Mouse (Mus musculus): ENCODE measurements around the gene Odf3b.
A peak's percentile ranks its signal among the peaks of the same experiment; 100 is the strongest.

The Odf3b gene

GRCm38 (mm10) chr15:89374801-89375534, 4.1 kb downstream of the Odf3b start:
- no peak for DNase-seq

- DNase-seq, result no peak
Measured at GRCm38 (mm10) chr15:89374340-89374739, 4.7 kb downstream of the Odf3b start.

- peak; percentile 99 for DNase-seq
Measured at GRCm38 (mm10) chr15:89373762-89374248, 5.3 kb downstream of the Odf3b start, which contains the start of gene Sco2. Sco2 (minus strand) TSS chr15:89373846.

GRCm38 (mm10) chr15:89373027-89373761, 5.9 kb downstream of the Odf3b start:
- DNase-seq, result peak; percentile 90

GRCm38 (mm10) chr15:89372536-89372935, 6.5 kb downstream of the Odf3b start:
- no peak for DNase-seq

- no peak for DNase-seq
Measured at GRCm38 (mm10) chr15:89372068-89372467, 7.0 kb downstream of the Odf3b start.

- no peak for DNase-seq
Measured at GRCm38 (mm10) chr15:89365141-89365551, 13.9 kb downstream of the Odf3b start.

- no peak for DNase-seq
Measured at GRCm38 (mm10) chr15:89363051-89363450, 16.0 kb downstream of the Odf3b start.

GRCm38 (mm10) chr15:89358784-89359183, 20.3 kb downstream of the Odf3b start:
- no peak for DNase-seq

- DNase-seq, result peak; percentile 86
Measured at GRCm38 (mm10) chr15:89356372-89356771, 22.7 kb downstream of the Odf3b start.

GRCm38 (mm10) chr15:89355241-89356187, 23.6 kb downstream of the Odf3b start, which contains the start of the genes Lmf2 and Ncaph2:
Lmf2 (minus strand) TSS chr15:89355659.
Ncaph2 (plus strand) TSS chr15:89355719.
- peak; percentile 95 for DNase-seq

- DNase-seq, result no peak
Measured at GRCm38 (mm10) chr15:89354455-89354854, 24.6 kb downstream of the Odf3b start.

- no peak for DNase-seq
Measured at GRCm38 (mm10) chr15:89353837-89354236, 25.2 kb downstream of the Odf3b start.

GRCm38 (mm10) chr15:89352795-89353194, 26.3 kb downstream of the Odf3b start:
- DNase-seq, result no peak

GRCm38 (mm10) chr15:89352054-89352453, 27.0 kb downstream of the Odf3b start:
- no peak for DNase-seq

- DNase-seq, result no peak
Measured at GRCm38 (mm10) chr15:89351302-89351701, 27.8 kb downstream of the Odf3b start.

GRCm38 (mm10) chr15:89350447-89350846, 28.6 kb downstream of the Odf3b start:
- DNase-seq, result no peak

GRCm38 (mm10) chr15:89343325-89343724, 35.8 kb downstream of the Odf3b start:
- DNase-seq, result no peak

GRCm38 (mm10) chr15:89341678-89342077, 37.4 kb downstream of the Odf3b start:
- DNase-seq, result no peak

- no peak for DNase-seq
Measured at GRCm38 (mm10) chr15:89340136-89340535, 38.9 kb downstream of the Odf3b start.

- no peak for DNase-seq
Measured at GRCm38 (mm10) chr15:89339696-89340095, 39.4 kb downstream of the Odf3b start.

- DNase-seq, result no peak
Measured at GRCm38 (mm10) chr15:89336422-89336821, 42.7 kb downstream of the Odf3b start.

Measured in right cerebral cortex, postnatal 4 days (tissue).